23 mouse cellular contexts compared by ENCODE assay signal in the genomic region with DNA sequence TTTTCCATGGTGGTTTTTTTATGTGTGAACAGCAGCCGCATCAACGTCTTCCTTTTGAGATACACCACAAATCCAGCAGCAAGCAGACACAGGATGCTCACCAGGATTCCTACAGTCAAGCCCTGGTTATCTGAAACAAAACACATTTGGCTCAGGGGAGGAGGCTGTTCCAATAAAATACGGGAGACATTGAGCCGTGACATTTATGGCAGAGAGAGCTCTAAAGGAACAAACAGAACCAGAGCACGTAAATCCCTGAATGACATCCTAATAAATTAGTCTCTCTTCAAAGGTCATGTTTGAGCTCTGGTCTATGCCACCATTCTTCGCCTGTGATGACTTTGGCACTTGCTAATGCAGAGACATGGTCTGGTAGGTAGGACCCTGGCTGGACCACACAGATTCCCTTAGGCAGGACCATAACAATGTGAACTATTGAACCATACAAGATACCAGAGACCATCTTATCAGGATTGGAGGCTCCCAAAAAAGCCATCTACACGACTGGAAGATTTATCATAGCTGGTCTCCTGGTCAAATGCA.
DNase-seq lines count a peak whose midpoint lies in the region; ATAC-seq lines count a peak whose summit lies in the region.
"Had no signal": no experiment of that assay in that cellular context is flagged by ENCODE, and none has a peak within 500 bp of the region (broad histone marks: within the 10 kb centered on the region; RNA-seq: fewer than 3 reads in every experiment).

No protein-coding gene starts in this region.

- peak; percentile 48 for DNase-seq in embryo, embryonic 10 days (ENCODE audit: low spot score)
- DNase-seq in embryo, embryonic 9.5 days (ENCODE audit: extremely low spot score): no peak
- DNase-seq in kidney, postnatal 4 days: no peak
- peak; percentile 47 for DNase-seq in embryo, embryonic 10.5 days (ENCODE audit: low spot score)
- no peak for DNase-seq in left cerebral cortex, postnatal 14 days (ENCODE audit: low spot score in 2 of 2)
- DNase-seq: adrenal gland, postnatal 10 days; cerebellum, adult 11-12 months; cerebellum, adult 9-11 months; kidney, adult 9 months; layer of hippocampus, postnatal 36 days; liver; lung, adult 2 months; lung, postnatal 14 days had no signal

- 20% methylated on average over 7 of the region's 7 CpGs for WGBS in kidney, embryonic 15.5 days
- WGBS in neural tube, embryonic 12.5 days: 19% methylated on average over 7 of the region's 7 CpGs

- peaks cover 5% of the 10 kb centered on the region; the same call in 1 of the 2 replicates for H3K9me3 ChIP-seq in kidney, embryonic 15.5 days (replicated peaks)
- H3K9me3 ChIP-seq in neural tube, embryonic 12.5 days: 0 out of 2 replicates have a peak, but pooled peaks cover 4% of the 10 kb centered on the region
- H3K9me3 ChIP-seq: embryonic facial prominence, embryonic 12.5 days; intestine, embryonic 15.5 days had no signal

- 0 out of 2 replicates have a peak overlapping the region, but pooled peaks have one; percentile 14 for H3K27ac ChIP-seq in kidney, embryonic 15.5 days
- H3K27ac ChIP-seq in neural tube, embryonic 12.5 days: no peak overlapping the region
- H3K27ac ChIP-seq: embryonic facial prominence, embryonic 12.5 days; forebrain, embryonic 15.5 days; intestine, embryonic 15.5 days; liver, embryonic 14.5 days; midbrain, embryonic 10.5 days; midbrain, embryonic 15.5 days had no signal

- H3K9ac ChIP-seq in kidney, embryonic 15.5 days: no peak overlapping the region
- H3K9ac ChIP-seq in neural tube, embryonic 12.5 days: no peak overlapping the region
- H3K9ac ChIP-seq: embryonic facial prominence, embryonic 12.5 days; forebrain, embryonic 15.5 days; intestine, embryonic 15.5 days; liver, embryonic 14.5 days; midbrain, embryonic 15.5 days had no signal

- H3K36me3 ChIP-seq in kidney, embryonic 15.5 days: no peaks in the 10 kb centered on the region
- H3K36me3 ChIP-seq in neural tube, embryonic 12.5 days: no peaks in the 10 kb centered on the region
- H3K36me3 ChIP-seq: embryonic facial prominence, embryonic 12.5 days; forebrain, embryonic 15.5 days; G1E; intestine, embryonic 15.5 days; midbrain, embryonic 10.5 days; midbrain, embryonic 15.5 days had no signal

- no peaks in the 10 kb centered on the region for H3K27me3 ChIP-seq in kidney, embryonic 15.5 days
- H3K27me3 ChIP-seq in neural tube, embryonic 12.5 days (replicated peaks): no peaks in the 10 kb centered on the region
- H3K27me3 ChIP-seq: embryonic facial prominence, embryonic 12.5 days; forebrain, embryonic 15.5 days; intestine, embryonic 15.5 days; midbrain, embryonic 15.5 days had no signal

- no peak overlapping the region for H3K4me2 ChIP-seq in kidney, embryonic 15.5 days
- no peak overlapping the region for H3K4me2 ChIP-seq in neural tube, embryonic 12.5 days (replicated peaks)
- H3K4me2 ChIP-seq: embryonic facial prominence, embryonic 12.5 days; forebrain, embryonic 15.5 days; intestine, embryonic 15.5 days; midbrain, embryonic 15.5 days had no signal

- H3K4me3 ChIP-seq in kidney, embryonic 15.5 days (replicated peaks): no peak overlapping the region
- H3K4me3 ChIP-seq in neural tube, embryonic 12.5 days: no peak overlapping the region
- H3K4me3 ChIP-seq: embryonic facial prominence, embryonic 12.5 days; forebrain, embryonic 15.5 days; intestine, embryonic 15.5 days; midbrain, embryonic 10.5 days; midbrain, embryonic 15.5 days had no signal

- intact Hi-C loops in left cerebral cortex, postnatal 14 days (cut with DNase I): no loop called here

- peaks cover 9% of the 10 kb centered on the region; the same call in 1 of the 2 replicates for H3K4me1 ChIP-seq in kidney, embryonic 15.5 days
- 0 out of 2 replicates have a peak, but pooled peaks cover 3% of the 10 kb centered on the region for H3K4me1 ChIP-seq in neural tube, embryonic 12.5 days
- H3K4me1 ChIP-seq: embryonic facial prominence, embryonic 12.5 days; forebrain, embryonic 15.5 days; intestine, embryonic 15.5 days; midbrain, embryonic 10.5 days; midbrain, embryonic 15.5 days had no signal

- no peak; the same call in 1 of the 2 replicates for ATAC-seq in kidney, embryonic 15.5 days (replicated peaks; ENCODE audit: low FRiP score)
- peak; percentile 48; the same call in 1 of the 2 replicates for ATAC-seq in neural tube, embryonic 12.5 days (ENCODE audit: low FRiP score, low read depth)
- ATAC-seq: forebrain, embryonic 15.5 days; hindbrain, embryonic 16.5 days; intestine, embryonic 15.5 days; midbrain, embryonic 15.5 days had no signal

Comparison
In these comparisons a context has a peak if more than half of its experiments do, and no peak if none do; other contexts are left out.
1. DNase-seq: peak in embryo, embryonic 10 days (single experiment) and embryo, embryonic 10.5 days (single experiment); none in embryo, embryonic 9.5 days (single experiment), kidney, postnatal 4 days (0 of 2) and left cerebral cortex, postnatal 14 days (0 of 2).